Mouse (Mus musculus) midbrain, embryonic 16.5 days (tissue): Measurements from ENCODE around the gene Wipf1. TPM values are rescaled to one million over a fixed set of nuclear protein-coding genes. Genes with fewer than 3 reads are reported as not detected.
A peak's percentile ranks its signal among the peaks of the same experiment; 100 is the strongest.

Source experiments
- ATAC-seq: fragments of 200-750 bp; cut with Nextera tagmentation; 2 replicates; pipeline ENCODE4 v1.8.0; 2017; ENCODE audit warnings: moderate TSS enrichment
- H3K27ac ChIP-seq: fragments of 300-500 bp; sonication (generic); 2 replicates; pipeline ENCODE4 v1.5.1; 2014; ENCODE audit warnings: mild to moderate bottlenecking, low read length, mixed read lengths
- H3K27me3 ChIP-seq: fragments of 300-500 bp; sonication (generic); 2 replicates; pipeline ENCODE4 v1.6.1; 2014; ENCODE audit warnings: low read depth, low read length, mixed read lengths; ENCODE audit not compliant: control insufficient read depth, insufficient read depth
- H3K36me3 ChIP-seq: fragments of 300-500 bp; sonication (generic); 2 replicates; pipeline ENCODE4 v1.6.1; 2014; ENCODE audit warnings: mild to moderate bottlenecking, low read length, moderate library complexity, mixed read lengths; ENCODE audit not compliant: control insufficient read depth, insufficient read depth
- H3K4me1 ChIP-seq: fragments of 300-500 bp; sonication (generic); 2 replicates; pipeline ENCODE4 v1.6.1; 2014; ENCODE audit warnings: mild to moderate bottlenecking, low read length, mixed read lengths; ENCODE audit not compliant: control insufficient read depth, insufficient read depth
- H3K4me2 ChIP-seq: fragments of 300-500 bp; sonication (generic); 2 replicates; pipeline ENCODE4 v1.6.1; 2014; ENCODE audit warnings: mild to moderate bottlenecking, low read length, mixed read lengths
- H3K4me3 ChIP-seq: fragments of 300-500 bp; sonication (generic); 2 replicates; pipeline ENCODE4 v1.5.1; 2014; ENCODE audit warnings: low read depth, mild to moderate bottlenecking, low read length, moderate library complexity, mixed read lengths
- H3K9ac ChIP-seq: fragments of 300-500 bp; sonication (generic); 2 replicates; pipeline ENCODE4 v1.6.1; 2014; ENCODE audit warnings: low read depth, low read length, mixed read lengths
- H3K9me3 ChIP-seq: fragments of 300-500 bp; sonication (generic); replicated peaks from 2 replicates; pipeline ENCODE4 v1.6.1; 2014; ENCODE audit warnings: mild to moderate bottlenecking, low read length, mixed read lengths; ENCODE audit not compliant: control insufficient read depth, poor library complexity, severe bottlenecking
- WGBS: fragments of 180-500 bp; shearing (Covaris S2); extraction: QIAGEN DNeasy Blood & Tissue Kit; methylation state at CpG from one replicate; pipeline ENCODE4 v1.1.7; 2014; 5-methylcytosine and 5-hydroxymethylcytosine counted together
- polyA plus RNA-seq: library from polyadenylated mRNA; unstranded; fragments of >200 nt; fragmentation: Nextera tagmentation; extraction: Ambion mirVana; gene quantifications from 2 replicates; pipeline ENCODE4 v1.2.1, GENCODE M21; 2015

Wipf1 gene
- polyA plus RNA-seq, 1 experiment from 2014 or later: 2.1 TPM

GRCm38 (mm10) chr2:73452556-73452955 is 77.0 kb downstream of the Wipf1 start:
- 74% methylated on average over 7 of the region's 7 CpGs for WGBS
- H3K9me3 ChIP-seq: no peaks in the 10 kb centered on the region
- ATAC-seq: no peak
- H3K27me3 ChIP-seq: no peaks in the 10 kb centered on the region
- no peak overlapping the region for H3K27ac ChIP-seq
- no peaks in the 10 kb centered on the region for H3K36me3 ChIP-seq
- H3K9ac ChIP-seq: no peak overlapping the region
- H3K4me3 ChIP-seq: no peak overlapping the region
- H3K4me1 ChIP-seq: peaks cover 4% of the 10 kb centered on the region; the same call in 1 of the 2 replicates
- no peak overlapping the region for H3K4me2 ChIP-seq

GRCm38 (mm10) chr2:73451541-73451940 is 78.0 kb downstream of the Wipf1 start:
- Histone ChIP-seq H3K36me3 (no peaks in the 10 kb centered on the region), H3K4me3 (no peak overlapping the region), H3K4me2 (no peak overlapping the region), H3K27ac (no peak overlapping the region), H3K27me3 (no peaks in the 10 kb centered on the region), H3K4me1 (peaks cover 4% of the 10 kb centered on the region; the same call in 1 of the 2 replicates), H3K9ac (no peak overlapping the region), H3K9me3 (no peaks in the 10 kb centered on the region)
- 100% methylated on average over 3 of the region's 3 CpGs for WGBS
- no peak for ATAC-seq

GRCm38 (mm10) chr2:73450172-73450715 is 79.3 kb downstream of the Wipf1 start:
- H3K9ac ChIP-seq: no peak overlapping the region
- peaks cover 4% of the 10 kb centered on the region; the same call in 1 of the 2 replicates for H3K4me1 ChIP-seq
- H3K9me3 ChIP-seq: no peaks in the 10 kb centered on the region
- H3K36me3 ChIP-seq: no peaks in the 10 kb centered on the region
- H3K4me2 ChIP-seq: no peak overlapping the region
- H3K27ac ChIP-seq: no peak overlapping the region
- no peaks in the 10 kb centered on the region for H3K27me3 ChIP-seq
- H3K4me3 ChIP-seq: no peak overlapping the region
- no peak for ATAC-seq
- 64% methylated on average over 6 of the region's 6 CpGs for WGBS

- 48% methylated on average over 10 of the region's 10 CpGs for WGBS
- no peak for ATAC-seq
Measured at GRCm38 (mm10) chr2:73443985-73444384, 85.5 kb downstream of the Wipf1 start.

GRCm38 (mm10) chr2:73442015-73442414 is 87.5 kb downstream of the Wipf1 start:
- 80% methylated on average over 2 of the region's 2 CpGs for WGBS
- ATAC-seq: no peak
- no peak overlapping the region for H3K27ac ChIP-seq
- H3K9ac ChIP-seq: no peak overlapping the region
- H3K27me3 ChIP-seq: no peaks in the 10 kb centered on the region
- no peaks in the 10 kb centered on the region for H3K9me3 ChIP-seq
- peaks cover 11% of the 10 kb centered on the region; the same call in 1 of the 2 replicates for H3K4me1 ChIP-seq
- H3K4me3 ChIP-seq: no peak overlapping the region
- no peak overlapping the region for H3K4me2 ChIP-seq
- no peaks in the 10 kb centered on the region for H3K36me3 ChIP-seq

More at GRCm38 (mm10) chr2:73443985-73444384, 85.5 kb downstream of the Wipf1 start:
- no peaks in the 10 kb centered on the region for H3K36me3 ChIP-seq
- H3K9me3 ChIP-seq: no peaks in the 10 kb centered on the region
- H3K27ac ChIP-seq: no peak overlapping the region
- no peak overlapping the region for H3K4me3 ChIP-seq
- peaks cover 11% of the 10 kb centered on the region; the same call in 1 of the 2 replicates for H3K4me1 ChIP-seq
- no peak overlapping the region for H3K4me2 ChIP-seq
- no peak overlapping the region for H3K9ac ChIP-seq
- no peaks in the 10 kb centered on the region for H3K27me3 ChIP-seq

GRCm38 (mm10) chr2:73440319-73440718 is 89.2 kb downstream of the Wipf1 start:
- Histone ChIP-seq H3K4me1 (peaks cover 11% of the 10 kb centered on the region; the same call in 1 of the 2 replicates), H3K9ac (no peak overlapping the region), H3K27ac (peak overlapping the region; percentile 77), H3K9me3 (no peaks in the 10 kb centered on the region), H3K36me3 (no peaks in the 10 kb centered on the region), H3K4me3 (no peak overlapping the region), H3K27me3 (no peaks in the 10 kb centered on the region), H3K4me2 (peak overlapping the region; percentile 29)
- WGBS: 22% methylated on average over 2 of the region's 2 CpGs
- ATAC-seq: no peak

- H3K27ac ChIP-seq: no peak overlapping the region
- H3K4me2 ChIP-seq: no peak overlapping the region
- no peaks in the 10 kb centered on the region for H3K9me3 ChIP-seq
- no peaks in the 10 kb centered on the region for H3K27me3 ChIP-seq
- WGBS: 45% methylated on average over 14 of the region's 18 CpGs
- H3K4me3 ChIP-seq: no peak overlapping the region
- ATAC-seq: no peak
- peaks cover 11% of the 10 kb centered on the region; the same call in 1 of the 2 replicates for H3K4me1 ChIP-seq
- no peaks in the 10 kb centered on the region for H3K36me3 ChIP-seq
- no peak overlapping the region for H3K9ac ChIP-seq
Measured at GRCm38 (mm10) chr2:73436976-73437375, 92.6 kb downstream of the Wipf1 start.

- ATAC-seq: no peak
- Histone ChIP-seq H3K4me2 (no peak overlapping the region), H3K9ac (no peak overlapping the region), H3K36me3 (no peaks in the 10 kb centered on the region), H3K27me3 (no peaks in the 10 kb centered on the region), H3K4me3 (no peak overlapping the region), H3K9me3 (no peaks in the 10 kb centered on the region), H3K27ac (no peak overlapping the region), H3K4me1 (peaks cover 10% of the 10 kb centered on the region; the same call in 1 of the 2 replicates)
- WGBS: 93% methylated on average over 2 of the region's 2 CpGs
Measured at GRCm38 (mm10) chr2:73435847-73436246, 93.7 kb downstream of the Wipf1 start.

- WGBS: 18% methylated on average over 14 of the region's 14 CpGs
- no peaks in the 10 kb centered on the region for H3K9me3 ChIP-seq
- H3K27ac ChIP-seq: peak overlapping the region; percentile 39; the same call in 1 of the 2 replicates
- no peaks in the 10 kb centered on the region for H3K27me3 ChIP-seq
- peak; percentile 59; the same call in 1 of the 2 replicates for ATAC-seq
- H3K36me3 ChIP-seq: no peaks in the 10 kb centered on the region
- H3K9ac ChIP-seq: peak overlapping the region; percentile 1; the same call in 1 of the 2 replicates
- 0 out of 2 replicates have a peak overlapping the region, but pooled peaks have one; percentile 0 for H3K4me3 ChIP-seq
- H3K4me2 ChIP-seq: peak overlapping the region; percentile 40
- H3K4me1 ChIP-seq: 0 out of 2 replicates have a peak, but pooled peaks cover 2% of the 10 kb centered on the region
Measured at GRCm38 (mm10) chr2:73431959-73432396, 97.6 kb downstream of the Wipf1 start.
